ENCODE assay signal across 8 mouse cellular contexts in genomic region chr3:84021217-84022200, GRCm38 (mm10). TPM values are rescaled to one million over a fixed set of nuclear protein-coding genes. Genes with fewer than 3 reads are reported as not detected.
DNase-seq lines count a peak whose midpoint lies in the region; ATAC-seq and TF ChIP-seq lines count a peak whose summit lies in the region.

No protein-coding gene starts in this region.

- no peak for ATAC-seq in hindbrain, embryonic 13.5 days (ENCODE audit: low FRiP score)
- ATAC-seq in hindbrain, embryonic 11.5 days (ENCODE audit: low FRiP score) = no peak
- ATAC-seq in erythroblast, adult 5-6 weeks (replicated peaks; ENCODE audit: low FRiP score, poor library complexity, severe bottlenecking) = 0 out of 2 replicates have a peak, but pooled peaks have one; percentile 6
- peak; percentile 64; the same call in 1 of the 2 replicates for ATAC-seq in liver, embryonic 14.5 days (ENCODE audit: insufficient read depth)

- H3K9me3 ChIP-seq in hindbrain, embryonic 13.5 days = no peaks in the 10 kb centered on the region
- H3K9me3 ChIP-seq in hindbrain, embryonic 11.5 days (ENCODE audit: control insufficient read depth, low read length) = no peaks in the 10 kb centered on the region
- no peaks in the 10 kb centered on the region for H3K9me3 ChIP-seq in E14TG2a.4 (ENCODE audit: low read length)
- no peaks in the 10 kb centered on the region for H3K9me3 ChIP-seq in liver, embryonic 14.5 days (ENCODE audit: control insufficient read depth, low read length)

- no peak overlapping the region for H3K9ac ChIP-seq in hindbrain, embryonic 13.5 days
- H3K9ac ChIP-seq in hindbrain, embryonic 11.5 days (ENCODE audit: low read depth, low read length) = no peak overlapping the region
- peak overlapping the region; percentile 40; the same call in 1 of the 2 replicates for H3K9ac ChIP-seq in liver, embryonic 14.5 days (replicated peaks)

- TF ChIP-seq CTCF in E14TG2a.4 (conservative IDR thresholded peaks at IDR 0.05; ENCODE audit: low read length) = no peak
- no peak for TF ChIP-seq CTCF in liver, embryonic 14.5 days (IDR thresholded peaks at IDR 0.05; ENCODE audit: low read depth)

- H3K27ac ChIP-seq in hindbrain, embryonic 13.5 days = peak overlapping the region; percentile 14; the same call in 1 of the 2 replicates
- H3K27ac ChIP-seq in hindbrain, embryonic 11.5 days (ENCODE audit: low read depth, low read length) = no peak overlapping the region
- peak overlapping the region; percentile 33 for H3K27ac ChIP-seq in liver, embryonic 14.5 days

- TF ChIP-seq EP300 in liver, embryonic 14.5 days (IDR thresholded peaks at IDR 0.05; ENCODE audit: low read depth) = no peak

- DNase-seq in hindbrain, embryonic 11.5 days (ENCODE audit: low spot score) = no peak
- DNase-seq in liver, embryonic 14.5 days (ENCODE audit: low read depth in 3 of 3, low spot score in 3 of 3) = no peak
- no peak for DNase-seq in layer of hippocampus, adult 11-12 months (ENCODE audit: low spot score)
- DNase-seq in kidney, postnatal 10 days = no peak
- no peak for DNase-seq in heart, adult 18-20 months

- no peaks in the 10 kb centered on the region for H3K27me3 ChIP-seq in hindbrain, embryonic 13.5 days
- H3K27me3 ChIP-seq in hindbrain, embryonic 11.5 days (ENCODE audit: control insufficient read depth, insufficient read depth, low read length) = no peaks in the 10 kb centered on the region
- H3K27me3 ChIP-seq in E14TG2a.4 (ENCODE audit: insufficient read depth, low read length) = no peaks in the 10 kb centered on the region
- H3K27me3 ChIP-seq in liver, embryonic 14.5 days (ENCODE audit: control insufficient read depth, insufficient read depth, low read length) = no peaks in the 10 kb centered on the region

- WGBS in hindbrain, embryonic 13.5 days = 67% methylated on average over 8 of the region's 8 CpGs
- WGBS in hindbrain, embryonic 11.5 days = 75% methylated on average over 8 of the region's 8 CpGs
- WGBS in liver, embryonic 14.5 days (ENCODE audit: insufficient replicate concordance) = 64% methylated on average over 8 of the region's 8 CpGs

- H3K4me3 ChIP-seq in hindbrain, embryonic 13.5 days = no peak overlapping the region
- no peak overlapping the region for H3K4me3 ChIP-seq in hindbrain, embryonic 11.5 days (ENCODE audit: low read depth, low read length)
- H3K4me3 ChIP-seq in E14TG2a.4 (replicated peaks; ENCODE audit: low read length) = peak overlapping the region; percentile 32; the same call in 1 of the 2 replicates
- no peak overlapping the region for H3K4me3 ChIP-seq in liver, embryonic 14.5 days (ENCODE audit: insufficient read depth in 1 of 2, low read depth in 2 of 2, low read length in 2 of 2)

- H3K4me2 ChIP-seq in hindbrain, embryonic 13.5 days = no peak overlapping the region
- no peak overlapping the region for H3K4me2 ChIP-seq in hindbrain, embryonic 11.5 days (replicated peaks; ENCODE audit: low read depth, low read length)
- peak overlapping the region; percentile 20 for H3K4me2 ChIP-seq in liver, embryonic 14.5 days (ENCODE audit: low read depth)

- peaks cover 15% of the 10 kb centered on the region; the same call in 1 of the 2 replicates for H3K36me3 ChIP-seq in hindbrain, embryonic 13.5 days
- H3K36me3 ChIP-seq in hindbrain, embryonic 11.5 days (ENCODE audit: control insufficient read depth, insufficient read depth, low read length) = 0 out of 2 replicates have a peak, but pooled peaks cover 2% of the 10 kb centered on the region
- peaks cover 25% of the 10 kb centered on the region for H3K36me3 ChIP-seq in E14TG2a.4 (ENCODE audit: insufficient read depth, low read length)
- H3K36me3 ChIP-seq in liver, embryonic 14.5 days (replicated peaks; ENCODE audit: control insufficient read depth, insufficient read depth, low read depth) = peaks cover 8% of the 10 kb centered on the region

- peaks cover 65% of the 10 kb centered on the region for H3K4me1 ChIP-seq in hindbrain, embryonic 13.5 days (replicated peaks)
- H3K4me1 ChIP-seq in hindbrain, embryonic 11.5 days (replicated peaks; ENCODE audit: control insufficient read depth, insufficient read depth, low read length) = no peaks in the 10 kb centered on the region; the same call in none of the 2 replicates
- H3K4me1 ChIP-seq in E14TG2a.4 (replicated peaks; ENCODE audit: low read depth, low read length) = peaks cover 80% of the 10 kb centered on the region
- peaks cover 13 to 22% of the 10 kb centered on the region in 2 experiments for H3K4me1 ChIP-seq in liver, embryonic 14.5 days (replicated peaks; ENCODE audit: control insufficient read depth in 2 of 2, insufficient read depth in 2 of 2, low read length in 1 of 2)

RNA-seq across cellular contexts. Expression of gene Tmem131l, which starts 18.5 kb away (rescaled TPM):
- polyA plus RNA-seq in hindbrain, embryonic 13.5 days (2015; fragmentation: Nextera tagmentation; extraction: Ambion mirVana) = 66.6 and 75.8 TPM in 2 replicates
- 75.8 and 89.0 TPM in 2 replicates for polyA plus RNA-seq in hindbrain, embryonic 11.5 days (2014; fragmentation: Nextera tagmentation; extraction: Ambion mirVana)
- 753 and 807 TPM in 2 replicates for total RNA-seq in erythroblast, adult 5-6 weeks (2015; ENCODE audit: low replicate concordance)
- total RNA-seq in erythroblast, adult 5-6 weeks (2017; ENCODE audit: low replicate concordance) = 938 and 1,004 TPM in 2 replicates
- 17.9 and 18.9 TPM in 2 replicates for polyA plus RNA-seq in liver, embryonic 14.5 days (2012; rRNA removed)
- 24.5 and 25.3 TPM in 2 replicates for polyA plus RNA-seq in liver, embryonic 14.5 days (2014; fragmentation: Nextera tagmentation; extraction: Ambion mirVana)
- 10 to 100 TPM; 17.1 to 24.2 TPM for total RNA-seq in heart, adult 18-20 months (2021)

Comparison
In these comparisons a context has a peak if more than half of its experiments do, and no peak if none do; other contexts are left out.
1. ATAC-seq: peak in erythroblast, adult 5-6 weeks (single experiment) and liver, embryonic 14.5 days (single experiment); none in hindbrain, embryonic 13.5 days (single experiment) and hindbrain, embryonic 11.5 days (single experiment).